Mouse (Mus musculus): Measurements from ENCODE around the gene Wipi2.

The Wipi2 gene

DNA sequence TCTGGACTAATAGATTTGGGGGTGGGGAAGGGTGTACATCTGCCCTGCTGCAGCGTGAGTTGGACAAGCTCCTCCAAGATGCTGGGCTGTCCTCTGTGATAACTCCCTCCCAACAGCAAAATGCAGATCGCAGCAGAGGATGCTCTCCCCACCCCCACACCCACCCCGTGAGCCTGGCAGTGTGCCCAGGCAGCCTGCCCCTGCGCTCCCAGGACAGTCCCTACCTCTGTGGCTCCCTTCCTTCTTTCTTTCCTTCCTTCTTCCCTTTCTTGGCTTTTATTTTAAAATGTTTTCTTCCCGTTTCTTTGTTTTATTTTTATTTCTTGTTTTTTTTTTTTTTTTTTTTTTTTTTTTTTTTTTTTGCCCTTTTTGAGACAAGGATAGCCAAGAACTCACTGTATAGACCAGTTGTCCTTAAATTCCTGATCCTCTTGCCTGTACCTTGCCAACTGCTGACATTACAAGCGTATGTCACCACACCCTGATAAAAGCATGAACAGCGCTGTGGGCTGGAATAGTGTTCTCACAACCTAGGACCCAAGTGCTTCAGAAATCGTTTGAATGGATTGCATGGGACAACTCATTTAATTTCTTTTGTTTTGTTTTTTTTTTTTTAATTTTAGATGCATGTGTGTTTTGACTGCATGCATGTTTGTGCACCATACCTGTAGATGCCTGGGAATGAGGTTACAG lies 66.4 kb downstream of the Wipi2 start:
- DNase-seq = no peak

DNA sequence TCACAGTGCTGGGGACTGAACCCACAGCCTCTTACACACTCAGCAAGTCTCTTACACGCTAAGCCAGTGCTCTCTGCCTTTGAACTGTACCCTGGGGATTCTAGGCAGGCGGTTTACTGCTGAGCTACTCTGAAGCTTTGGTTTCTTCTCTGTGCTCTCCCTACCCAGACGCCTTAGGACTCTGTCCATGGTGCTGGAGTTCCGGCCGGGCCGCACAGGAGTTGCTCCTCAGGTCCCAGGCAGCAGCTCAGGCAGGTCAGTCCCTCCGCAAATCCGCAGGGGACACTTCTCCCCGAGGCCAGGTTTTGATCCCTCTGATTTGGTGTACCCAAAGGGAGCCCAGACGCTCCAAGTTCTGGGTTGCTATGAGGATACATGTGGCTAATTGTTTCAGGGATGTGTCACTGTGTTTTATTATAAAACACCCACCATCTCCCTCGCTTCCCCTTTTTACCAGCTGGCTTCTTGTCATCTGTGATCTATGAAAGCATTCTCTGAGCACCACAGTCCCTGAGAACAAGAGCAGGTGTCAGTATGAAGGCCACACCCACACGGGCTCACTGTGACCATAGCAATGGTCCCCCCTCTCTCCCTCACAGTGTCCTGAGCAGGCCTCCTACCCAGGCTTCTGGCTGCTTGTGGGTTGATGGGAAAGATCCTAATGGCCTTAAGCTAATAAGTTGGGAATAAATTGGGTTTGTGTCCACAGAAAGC lies 67.3 kb downstream of the Wipi2 start:
- DNase-seq = no peak

DNA sequence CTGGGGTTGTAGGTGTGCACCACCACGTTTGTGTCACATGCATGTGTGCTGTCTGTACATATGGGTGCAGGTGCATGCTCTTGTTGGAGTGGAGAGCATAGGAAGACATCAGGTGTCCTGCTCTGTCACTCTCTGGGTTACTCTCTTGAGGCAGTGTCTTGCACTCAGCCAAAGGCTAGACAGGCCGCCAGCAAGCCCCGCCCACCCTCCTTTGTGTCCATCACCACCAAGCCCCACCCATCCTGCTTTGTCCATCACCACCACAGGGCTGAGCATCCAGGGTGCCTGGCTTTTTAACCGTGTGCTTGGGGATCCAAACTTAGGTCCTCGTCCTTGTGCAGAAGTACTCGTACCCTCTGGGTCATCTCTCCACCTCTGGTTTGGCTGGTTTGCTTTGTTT lies 68.8 kb downstream of the Wipi2 start:
- no peak for DNase-seq

DNA sequence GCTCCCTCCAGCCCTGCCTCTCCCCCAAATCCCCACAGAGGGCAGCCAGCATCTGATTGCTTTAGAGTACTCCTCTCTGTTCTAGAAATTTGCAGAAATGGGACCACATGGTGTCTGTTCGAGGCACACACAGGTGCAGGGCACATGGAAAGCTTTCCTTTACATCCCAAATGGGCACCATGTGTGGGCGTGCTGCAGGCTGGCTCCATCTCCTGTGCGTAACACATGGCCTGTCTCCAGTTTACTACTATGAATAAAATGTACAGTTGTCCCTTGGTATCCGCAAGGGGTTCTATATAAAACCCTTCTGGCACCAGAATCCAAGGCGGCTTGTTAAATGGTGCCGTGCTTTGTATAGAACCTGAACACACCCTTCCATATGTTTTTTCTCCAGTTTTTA lies 69.4 kb downstream of the Wipi2 start:
- no peak for DNase-seq

DNA sequence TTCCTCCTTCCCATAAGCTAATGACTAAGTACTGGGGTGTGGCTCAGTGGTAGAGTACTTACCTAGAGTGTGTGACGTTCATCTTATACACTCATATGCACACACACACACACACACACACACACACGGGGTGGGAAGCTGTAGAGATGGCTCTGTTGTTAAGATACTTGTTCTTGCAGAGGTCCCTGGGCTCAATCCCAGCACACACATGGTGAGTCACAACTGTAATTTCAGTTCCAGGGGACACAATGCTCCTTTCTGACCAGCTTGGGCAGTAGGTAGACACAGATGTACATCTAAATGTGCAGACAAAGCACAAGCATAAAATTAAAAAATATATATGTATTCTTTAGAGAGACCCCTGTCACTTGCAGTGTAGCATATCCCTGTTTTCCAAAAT lies 70.2 kb downstream of the Wipi2 start:
- DNase-seq = no peak

DNA sequence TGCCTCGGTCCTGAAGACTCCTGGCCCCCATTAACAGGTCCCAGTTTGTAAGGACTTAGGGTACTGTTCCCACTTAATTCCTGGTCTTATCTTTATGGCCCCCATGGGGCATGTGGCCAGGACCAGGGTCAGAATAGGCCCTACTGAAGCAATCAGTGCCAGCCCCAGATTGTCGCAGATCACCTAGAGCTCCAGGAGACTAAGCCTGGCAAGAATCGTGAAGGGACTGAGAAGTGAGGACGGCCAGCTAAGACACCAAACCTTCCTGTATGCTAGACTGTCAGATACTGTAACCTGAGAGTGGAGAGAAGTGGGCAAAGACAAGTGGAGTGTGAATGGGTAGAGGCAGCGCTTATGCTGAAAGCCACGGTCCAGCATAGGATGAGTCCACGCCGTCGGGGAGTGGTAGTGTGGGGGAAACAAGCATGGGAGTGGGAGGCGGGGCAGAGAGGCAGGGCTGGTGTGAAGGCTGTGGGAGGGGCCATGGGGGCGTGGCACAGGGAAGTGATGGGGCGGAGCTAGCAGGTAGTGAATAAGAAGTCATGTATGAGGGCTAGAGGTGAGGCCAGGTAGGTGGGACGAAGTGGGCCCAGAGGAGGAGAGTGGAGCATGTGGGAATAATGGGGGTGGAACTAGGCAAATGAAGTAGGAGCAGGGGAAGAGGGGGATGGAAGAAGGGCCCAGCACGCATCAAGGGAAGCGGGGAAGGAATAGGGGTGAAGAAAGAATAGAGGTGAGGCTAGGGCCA lies 73.5 kb downstream of the Wipi2 start:
- no peak for DNase-seq

DNA sequence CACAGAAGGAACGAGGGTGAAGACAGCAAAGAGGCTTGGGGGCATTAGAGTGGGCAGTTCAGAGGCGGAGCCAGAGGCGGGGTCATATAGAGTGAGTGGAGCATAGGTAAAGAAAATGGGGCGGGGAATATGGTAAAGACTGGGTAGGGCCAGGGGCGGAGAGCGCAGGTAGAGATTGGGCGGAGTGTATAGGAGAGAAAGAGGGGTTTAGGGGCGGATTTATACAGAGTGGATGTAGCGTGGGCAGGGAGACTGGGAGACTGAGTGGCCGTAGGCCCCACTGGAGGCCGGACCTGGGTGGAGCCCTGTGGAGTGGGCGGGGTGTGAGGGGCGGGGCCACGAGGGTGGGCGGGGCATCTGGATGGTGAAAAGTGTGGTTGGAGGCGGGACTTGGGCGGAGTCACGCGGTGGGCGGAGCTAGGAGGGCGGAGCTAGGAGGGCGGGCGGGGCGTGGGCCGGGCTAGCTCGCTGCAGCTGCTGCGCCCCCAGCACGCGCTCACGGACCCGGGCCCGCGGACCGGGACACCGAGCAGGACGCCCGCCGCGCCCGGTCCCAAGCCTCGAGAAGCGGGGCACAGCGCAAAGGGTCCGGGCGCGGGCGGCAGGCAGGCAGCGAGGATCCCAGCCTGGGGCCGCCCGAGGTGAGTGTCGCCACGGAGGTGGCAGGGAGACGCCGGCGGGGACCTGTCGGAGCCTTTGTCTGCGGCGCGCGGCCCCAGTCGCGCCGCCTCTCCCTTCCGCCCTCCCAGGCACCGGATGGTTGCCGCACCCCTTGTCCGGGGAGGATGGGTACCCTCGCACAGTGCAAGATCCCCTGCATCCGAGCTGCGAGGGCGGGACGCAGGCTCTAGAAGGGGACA lies 74.4 kb downstream of the Wipi2 start:
- DNase-seq = peak; percentile 87

DNA sequence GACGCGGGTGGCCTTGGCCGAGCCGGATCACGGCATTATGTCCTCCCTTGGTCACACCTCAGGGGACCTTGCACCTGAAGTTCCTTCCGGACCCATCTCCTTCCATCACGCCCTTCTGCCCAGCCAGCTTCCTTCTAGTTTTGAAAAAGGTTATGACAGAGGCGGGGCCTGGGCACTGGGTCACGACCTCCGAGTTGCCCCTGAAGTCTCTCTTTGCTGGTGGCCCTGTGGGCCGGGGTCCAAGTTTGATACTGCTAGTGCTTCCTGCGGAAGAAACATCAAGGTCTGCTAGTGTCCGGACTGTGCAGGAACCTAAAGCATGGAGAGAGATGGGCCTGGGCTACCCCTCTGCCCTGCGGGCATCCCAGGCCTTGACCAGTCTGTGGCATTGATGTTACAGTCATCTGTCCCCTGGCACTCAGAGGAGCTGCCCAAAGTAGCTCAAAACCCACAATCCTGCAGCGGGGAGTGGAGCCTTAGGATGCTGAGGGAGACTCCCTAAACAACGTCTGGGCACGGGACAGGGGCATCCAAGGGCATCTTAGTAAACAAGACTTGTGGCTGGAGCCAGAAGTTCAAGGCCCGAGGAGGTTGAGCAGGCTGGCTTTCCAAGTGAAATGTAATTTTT lies 75.1 kb downstream of the Wipi2 start:
- no peak for DNase-seq

DNA sequence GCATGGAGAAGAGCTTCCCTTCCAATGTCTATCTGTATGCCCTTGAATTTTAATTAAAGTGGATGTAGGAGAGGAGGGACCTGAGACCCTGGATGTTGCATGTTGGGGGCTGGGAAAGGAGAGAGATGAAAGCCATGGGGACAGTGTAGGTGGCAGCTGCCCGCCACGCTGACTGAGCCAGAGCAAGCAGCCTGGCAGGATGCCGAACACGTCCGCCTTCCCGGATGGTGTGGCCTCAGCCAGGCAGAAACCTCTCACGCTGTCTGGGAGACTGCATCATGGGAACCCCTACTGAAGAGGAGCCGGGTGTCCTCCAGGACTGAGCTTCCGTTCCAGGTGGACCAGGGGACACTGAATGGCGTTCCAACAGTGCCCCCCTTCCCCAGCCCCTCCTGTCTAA lies 76.1 kb downstream of the Wipi2 start:
- DNase-seq = no peak

DNA sequence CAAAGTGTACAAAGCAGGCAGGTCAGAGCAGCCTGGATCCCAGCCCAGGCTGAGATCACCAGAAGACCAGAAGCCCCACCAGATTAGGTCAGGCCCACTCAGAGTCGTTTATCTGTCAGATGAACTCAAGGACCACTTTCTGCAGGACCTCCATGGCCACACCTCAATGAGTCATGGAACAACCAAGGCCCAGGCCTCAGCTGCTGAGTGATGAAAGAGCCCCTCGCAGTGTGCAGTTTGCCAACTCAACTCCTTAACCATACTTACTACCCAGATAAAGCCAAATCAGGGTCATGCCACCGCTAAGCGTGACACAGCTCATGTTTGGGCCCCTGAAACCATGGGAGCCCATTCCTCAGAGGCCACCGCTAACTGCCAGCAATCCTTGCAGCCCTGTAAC lies 80.2 kb downstream of the Wipi2 start:
- no peak for DNase-seq

DNA sequence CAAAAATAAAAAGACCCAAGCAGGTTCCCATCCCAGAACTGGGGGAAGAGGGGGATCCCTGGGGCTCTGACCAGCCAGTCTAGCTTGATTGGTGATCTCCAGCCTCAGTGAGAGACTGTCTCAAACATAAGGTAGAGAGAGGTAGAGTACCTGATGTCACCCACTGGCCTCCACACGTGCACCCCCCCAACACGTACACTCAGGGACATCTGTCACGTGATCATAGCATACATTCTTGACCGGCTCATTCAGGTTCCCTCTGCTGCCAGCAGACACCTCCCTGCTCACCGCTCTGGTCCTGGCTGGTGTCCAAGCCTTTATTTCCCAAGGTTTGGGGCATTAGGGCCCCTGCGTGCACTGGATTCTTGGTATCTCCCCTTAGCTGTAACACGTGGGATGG lies 81.9 kb downstream of the Wipi2 start:
- DNase-seq = peak; percentile 76

DNA sequence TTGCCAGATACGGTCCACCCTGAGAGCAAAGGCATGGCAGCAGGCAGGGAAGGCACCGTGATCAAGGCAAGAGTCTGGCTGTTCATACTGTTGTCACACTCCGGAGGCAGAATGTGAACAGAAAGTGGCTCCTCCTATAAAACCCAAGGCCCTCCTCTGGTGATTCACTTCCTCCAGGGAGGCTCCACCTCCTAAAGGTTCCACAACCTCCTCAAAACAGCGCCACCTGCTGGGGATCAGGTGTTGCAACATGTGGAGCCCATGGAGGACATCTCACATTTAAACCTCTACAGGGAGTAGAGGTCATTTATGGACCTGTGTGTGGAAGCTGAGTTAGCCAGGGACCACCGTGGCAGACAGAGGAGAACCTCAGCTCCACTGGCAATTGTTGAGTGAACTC lies 84.9 kb downstream of the Wipi2 start:
- DNase-seq = no peak

DNA sequence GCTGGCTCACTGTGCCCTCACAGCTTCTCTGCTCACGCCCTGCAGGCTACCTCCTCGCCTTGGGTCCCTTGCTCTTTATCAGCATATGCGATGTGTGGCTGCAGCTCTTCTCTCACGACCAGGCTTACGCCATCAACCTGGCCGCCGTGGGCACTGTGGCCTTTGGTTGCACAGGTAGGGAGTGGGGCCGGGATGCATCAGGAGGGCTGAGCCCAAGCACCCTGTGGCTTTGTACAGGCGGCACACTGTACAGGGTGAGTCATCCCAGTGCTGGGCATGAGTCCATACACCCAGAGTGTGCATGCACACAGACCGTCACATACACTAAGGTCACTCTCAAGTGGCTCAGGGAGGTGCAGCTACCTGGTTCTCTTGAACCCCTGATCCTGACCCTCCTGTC lies 86.5 kb downstream of the Wipi2 start:
- DNase-seq = no peak

DNA sequence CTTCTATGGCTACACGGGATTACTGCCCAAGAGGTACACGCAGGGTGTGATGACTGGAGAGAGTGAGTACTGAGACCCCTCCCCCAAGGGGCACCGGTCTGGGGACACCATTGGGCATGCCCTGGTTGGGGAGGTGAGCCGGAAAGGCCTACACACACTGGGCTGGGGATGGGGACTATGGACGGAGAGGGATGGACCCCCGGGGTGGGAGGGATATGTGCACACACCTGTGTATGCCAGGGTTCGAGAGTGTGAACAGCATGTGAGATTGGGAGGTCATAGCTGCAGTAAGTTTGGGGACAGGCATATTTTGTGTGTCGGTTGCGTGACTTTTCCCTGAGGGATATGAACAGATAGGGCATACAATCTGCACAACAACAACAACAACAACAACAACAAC lies 87.6 kb downstream of the Wipi2 start:
- no peak for DNase-seq

DNA sequence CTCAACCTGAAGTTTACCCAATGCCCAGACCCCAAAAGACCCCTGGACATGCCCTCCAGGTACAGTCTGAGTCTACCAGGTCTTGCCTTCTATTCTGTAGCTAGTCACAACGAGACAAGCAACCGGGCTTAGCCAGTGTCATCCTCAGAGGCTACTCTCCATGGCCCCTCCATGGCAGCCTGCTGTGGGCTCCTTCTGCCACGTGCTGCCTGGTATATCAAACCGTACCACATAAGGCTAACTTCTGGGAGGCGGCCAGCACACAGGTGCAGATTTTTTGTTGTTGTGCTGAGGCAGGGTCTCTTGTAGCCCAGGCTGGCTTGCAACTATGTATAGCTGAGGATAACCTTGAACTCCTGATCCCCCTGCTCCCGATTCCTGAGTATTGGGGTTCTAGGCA lies 88.6 kb downstream of the Wipi2 start:
- no peak for DNase-seq

DNA sequence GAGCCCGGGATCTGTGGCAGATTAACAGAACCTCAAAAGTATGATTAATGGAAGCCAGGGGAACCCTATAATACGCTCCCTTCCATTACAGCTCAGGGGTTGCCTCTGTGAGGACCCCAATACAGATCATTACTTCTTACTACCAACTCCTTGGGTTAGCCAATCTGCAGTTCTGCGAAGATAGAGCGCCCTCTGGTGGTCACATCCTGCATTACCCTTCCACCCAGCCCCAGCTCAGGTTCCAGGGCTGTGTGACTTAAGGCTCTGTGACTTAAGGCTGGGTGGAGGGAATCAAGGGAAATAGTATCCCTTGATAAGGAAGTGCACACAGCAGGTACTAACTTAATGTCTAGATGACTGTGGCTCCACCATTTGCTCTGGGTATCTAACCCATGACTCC lies 90.5 kb downstream of the Wipi2 start:
- DNase-seq = peak; percentile 94

DNA sequence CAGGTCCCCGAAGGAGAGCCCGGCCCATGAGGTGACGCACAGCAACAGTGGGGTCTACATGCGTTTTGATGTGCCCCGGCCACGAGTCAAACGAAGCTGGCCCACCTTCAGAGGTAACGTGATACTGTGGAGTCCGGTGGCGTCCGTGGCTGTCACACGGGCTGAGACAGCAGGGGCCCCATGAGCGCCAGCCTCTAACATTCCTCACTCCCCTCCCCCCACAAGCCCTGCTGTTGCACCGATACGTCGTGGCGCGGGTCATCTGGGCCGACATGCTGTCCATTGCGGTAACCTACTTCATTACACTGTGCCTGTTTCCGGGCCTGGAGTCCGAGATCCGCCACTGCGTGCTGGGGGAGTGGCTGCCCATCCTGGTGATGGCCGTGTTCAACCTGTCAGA lies 91.0 kb downstream of the Wipi2 start:
- no peak for DNase-seq

DNA sequence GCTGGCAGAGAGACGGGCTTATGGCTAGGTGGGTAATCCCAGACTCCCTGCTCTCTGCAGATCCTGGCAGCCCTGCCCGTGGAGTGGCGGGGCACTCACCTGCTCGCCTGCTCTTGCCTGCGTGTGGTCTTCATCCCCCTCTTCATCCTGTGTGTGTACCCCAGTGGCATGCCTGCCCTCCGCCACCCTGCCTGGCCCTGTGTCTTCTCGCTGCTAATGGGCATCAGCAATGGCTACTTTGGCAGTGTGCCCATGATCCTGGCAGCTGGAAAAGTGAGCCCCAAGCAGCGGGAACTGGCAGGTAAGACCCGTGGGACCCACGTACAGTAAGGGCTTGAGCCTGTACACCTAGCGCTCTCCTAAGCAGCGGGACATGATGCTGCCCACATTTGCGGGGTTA lies 92.4 kb downstream of the Wipi2 start:
- DNase-seq = no peak
